Mouse (Mus musculus) cerebellum, postnatal 25 days (tissue): ENCODE measurements around the gene Scn1b.

Experiments used
- DNase-seq, 2 experiments: peaks; one replicate each; pipeline ENCODE4 v3.0.0; 2021; ENCODE audit warnings: mixed read lengths in 2 of 2

The Scn1b gene

DNA sequence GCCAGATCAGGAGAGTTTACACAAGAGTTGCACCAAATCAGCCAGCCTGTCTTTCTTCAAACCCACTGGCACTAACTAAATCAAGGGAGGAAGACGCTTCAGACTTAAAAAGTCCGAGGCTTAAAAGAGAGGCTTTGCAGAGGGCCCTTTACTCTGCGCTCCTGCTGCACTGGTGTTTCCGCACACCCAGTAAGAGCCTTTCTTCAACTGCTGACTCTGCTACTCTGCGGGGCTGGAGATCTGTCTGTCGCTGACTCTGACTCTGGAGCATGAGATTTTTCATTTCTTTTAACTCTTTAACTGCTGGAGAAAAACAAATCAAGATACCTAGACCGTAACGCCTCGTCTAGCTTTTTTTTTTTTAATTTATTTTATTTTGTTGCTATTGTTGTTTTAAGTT lies 42.7 kb downstream of the Scn1b start:
- no peak for DNase-seq

DNA sequence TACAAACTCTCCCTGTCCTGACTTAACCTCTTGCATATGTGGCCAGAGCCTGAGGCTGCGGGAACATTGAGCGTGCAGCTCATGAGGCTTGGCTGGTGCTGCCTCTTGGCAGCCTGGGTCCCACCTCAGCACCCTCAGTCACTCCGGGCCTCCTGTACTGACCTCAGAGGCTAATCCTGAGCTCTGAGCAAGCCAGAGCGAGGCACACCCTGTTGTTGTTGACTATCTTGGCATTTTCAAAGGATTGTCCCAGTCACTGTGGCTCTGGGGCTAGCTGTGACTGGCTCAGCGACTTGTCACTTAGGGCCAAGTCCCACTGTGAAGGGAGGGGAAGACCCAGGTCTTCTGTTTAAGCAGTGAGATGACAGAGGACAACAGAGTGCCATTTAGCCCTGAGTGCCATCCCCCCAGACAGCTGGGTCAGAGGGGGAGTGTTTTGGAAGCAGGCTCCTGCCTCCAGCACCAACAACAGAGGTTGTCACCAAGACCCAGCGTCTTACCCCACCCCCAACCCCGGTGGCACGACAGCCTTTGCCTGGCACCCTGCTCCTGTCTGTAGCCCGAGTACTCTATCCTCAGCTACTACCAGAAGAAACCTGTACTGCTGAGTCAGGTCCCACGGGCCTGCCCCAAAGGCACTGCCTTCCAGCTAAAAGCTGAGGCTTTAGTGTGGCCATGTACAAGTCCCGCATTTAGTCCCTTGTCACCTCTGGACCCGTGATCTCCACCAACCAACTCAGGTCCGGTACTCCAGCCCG lies 43.8 kb downstream of the Scn1b start:
- peak; percentile 73 to 75 for DNase-seq

DNA sequence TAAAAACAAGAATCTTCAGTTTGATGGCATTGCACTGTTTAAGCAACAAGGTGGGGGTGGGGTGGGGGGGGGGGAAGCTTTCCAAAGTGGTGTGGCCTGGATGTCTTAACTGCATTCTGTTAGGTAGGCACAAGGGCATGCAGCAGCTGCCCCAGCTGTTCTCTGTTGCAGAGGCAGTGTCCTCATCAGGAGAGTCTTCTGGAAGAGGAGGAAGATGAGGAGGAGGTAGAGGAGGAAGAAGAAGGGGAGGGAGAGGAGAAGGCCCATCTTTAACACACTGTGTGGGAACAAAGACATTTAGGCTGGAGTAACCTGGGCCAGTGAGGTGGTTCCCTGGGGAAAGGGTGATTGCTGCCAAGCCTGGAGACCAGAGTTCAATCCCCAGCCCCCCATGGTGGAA lies 44.7 kb downstream of the Scn1b start:
- DNase-seq = no peak

DNA sequence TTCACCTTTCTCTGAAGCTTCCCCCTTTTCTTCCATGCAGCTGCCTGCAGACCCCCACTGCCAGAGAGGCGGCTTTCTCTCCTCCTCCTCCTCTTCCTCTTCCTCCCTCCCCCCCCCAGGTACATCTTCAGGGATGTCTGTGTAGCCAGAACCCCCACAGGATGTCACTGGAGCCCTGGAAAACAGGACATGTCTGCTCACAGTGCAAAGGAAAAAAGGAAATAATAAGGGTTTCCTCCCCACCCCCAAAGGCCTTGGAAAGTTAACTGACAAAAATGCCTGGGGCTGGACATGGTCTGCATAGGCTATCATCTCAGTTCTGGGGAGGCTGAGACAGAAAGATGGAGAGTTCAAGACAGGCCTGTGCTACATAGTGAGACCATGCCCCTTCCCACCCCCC lies 45.7 kb downstream of the Scn1b start:
- DNase-seq = peak; percentile 52 to 53

DNA sequence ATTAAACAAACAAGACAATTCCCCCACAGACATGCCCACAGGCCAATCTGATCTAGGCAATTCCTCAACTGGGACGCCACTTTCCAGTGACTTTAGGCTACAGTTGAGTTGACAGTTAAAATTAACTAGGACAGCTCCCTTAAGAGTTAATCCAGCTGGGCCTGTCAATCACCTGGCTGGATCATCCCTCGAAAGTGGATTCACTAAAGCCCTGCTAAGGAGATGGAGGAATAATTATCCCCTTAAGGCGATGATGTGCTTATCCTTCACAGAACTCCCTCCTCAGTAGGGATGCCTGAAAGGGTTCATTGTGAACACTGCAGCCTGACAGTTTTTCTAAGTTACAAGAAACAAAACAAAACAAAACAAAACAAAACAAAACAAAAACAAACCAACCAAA lies 46.2 kb downstream of the Scn1b start:
- DNase-seq = no peak

DNA sequence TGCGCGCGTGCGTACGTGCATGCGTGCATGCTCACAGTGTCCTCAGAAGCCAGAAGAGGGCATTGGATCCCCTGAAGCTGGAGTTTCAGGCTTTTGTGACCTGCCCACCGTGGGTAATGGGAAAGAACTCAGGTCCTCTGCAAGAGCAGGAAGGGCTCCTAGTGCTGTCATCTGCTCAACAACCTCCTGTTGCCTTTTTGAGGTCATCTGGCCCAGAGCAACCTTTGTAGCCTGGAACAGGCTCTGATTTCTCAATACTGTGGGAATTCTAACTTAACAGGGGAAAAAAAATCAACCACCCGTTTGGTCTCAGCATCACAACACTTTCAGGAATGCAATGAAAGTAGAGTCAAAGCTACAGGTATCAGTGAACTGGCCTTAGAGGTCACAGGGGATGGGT lies 47.1 kb downstream of the Scn1b start:
- no peak for DNase-seq

DNA sequence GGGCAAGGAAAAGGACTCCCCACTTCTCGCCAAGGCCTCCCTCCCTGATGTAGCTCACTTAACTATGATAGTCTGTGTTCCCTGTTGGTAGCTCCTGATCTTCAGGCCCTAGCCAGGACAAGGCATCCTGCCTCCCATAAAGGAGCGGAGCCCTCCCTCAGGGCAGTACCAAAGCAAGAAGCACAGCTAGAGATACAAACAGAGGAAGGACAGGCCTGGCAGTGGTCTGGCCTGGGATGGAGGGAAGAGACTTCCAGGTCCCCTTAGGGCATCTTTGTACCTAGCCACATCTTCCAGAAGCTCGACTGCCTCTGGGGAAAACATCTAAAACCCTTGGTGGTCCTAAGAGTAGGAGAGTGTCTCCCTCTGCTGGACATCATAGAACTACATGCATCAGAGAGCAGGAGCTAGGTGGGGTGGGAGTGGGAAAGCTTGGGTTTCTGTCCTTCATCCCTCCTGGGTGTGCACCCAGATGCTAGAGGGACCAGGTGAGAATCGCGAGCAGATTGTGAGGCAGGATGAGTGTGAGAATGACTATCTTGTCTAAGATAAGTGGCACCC lies 48.8 kb downstream of the Scn1b start:
- DNase-seq = peak; percentile 57 to 59

DNA sequence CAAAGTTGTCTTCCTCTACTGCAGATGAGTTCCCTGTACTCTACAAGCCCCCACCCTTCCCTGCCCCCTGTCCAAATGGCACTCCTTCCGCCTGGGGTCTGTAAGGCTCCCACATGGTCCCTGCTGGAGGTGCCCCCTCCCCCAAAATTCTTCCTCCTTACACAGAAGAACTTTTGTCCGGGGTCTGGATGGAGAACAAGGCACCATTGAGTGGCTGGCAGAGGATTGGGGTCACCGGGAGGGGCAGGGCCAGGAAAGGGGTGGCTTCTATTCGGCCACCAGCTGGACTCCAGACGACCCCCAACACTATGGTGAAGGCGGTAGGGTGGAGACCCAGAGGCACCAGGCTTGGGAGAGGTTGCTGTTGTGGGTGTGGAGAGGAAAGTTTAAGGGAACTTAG lies 49.3 kb downstream of the Scn1b start:
- DNase-seq = no peak

DNA sequence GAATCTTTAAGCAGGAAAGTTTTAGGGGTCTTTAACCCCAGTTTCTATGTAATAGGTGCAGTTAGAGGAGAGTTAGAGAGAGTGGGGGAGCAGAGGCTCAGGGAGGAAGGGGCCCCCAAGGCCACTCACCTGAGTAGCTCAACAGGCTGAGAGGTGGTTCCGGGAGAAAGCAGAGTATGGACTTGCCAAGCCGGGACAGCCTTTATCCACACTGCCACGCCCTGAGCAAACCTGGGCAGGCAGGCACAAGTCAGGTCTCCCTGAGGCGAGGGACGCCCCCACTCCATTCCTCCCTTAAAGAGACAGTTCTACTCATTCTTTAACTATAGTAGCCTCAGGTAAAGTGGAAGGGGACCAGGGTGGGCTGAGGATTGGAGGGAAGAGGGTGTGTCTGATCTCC lies 50.3 kb downstream of the Scn1b start, which contains the start of gene Fxyd3:
TSS of gene Fxyd3 (minus strand) at position 213 of the 400 bp plus-strand sequence.
- no peak for DNase-seq

DNA sequence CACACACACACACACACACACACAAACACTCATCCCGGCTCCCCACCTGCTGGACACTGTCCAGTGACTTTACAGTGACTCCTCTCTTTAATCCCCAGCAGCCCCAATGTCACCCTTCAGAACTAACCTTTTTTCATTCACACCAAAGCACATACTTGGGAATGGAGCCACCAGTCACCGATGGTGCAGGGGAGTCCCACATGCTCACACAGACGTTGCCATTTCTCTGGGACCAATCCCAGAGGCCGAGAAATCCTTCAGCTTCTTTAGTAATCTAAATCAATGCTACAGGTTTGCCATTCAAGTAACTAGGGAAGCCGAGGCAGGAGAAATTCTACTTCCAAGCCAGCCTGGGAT lies 52.1 kb downstream of the Scn1b start:
- peak in 1 of 2 experiments; percentile 52 for DNase-seq

DNA sequence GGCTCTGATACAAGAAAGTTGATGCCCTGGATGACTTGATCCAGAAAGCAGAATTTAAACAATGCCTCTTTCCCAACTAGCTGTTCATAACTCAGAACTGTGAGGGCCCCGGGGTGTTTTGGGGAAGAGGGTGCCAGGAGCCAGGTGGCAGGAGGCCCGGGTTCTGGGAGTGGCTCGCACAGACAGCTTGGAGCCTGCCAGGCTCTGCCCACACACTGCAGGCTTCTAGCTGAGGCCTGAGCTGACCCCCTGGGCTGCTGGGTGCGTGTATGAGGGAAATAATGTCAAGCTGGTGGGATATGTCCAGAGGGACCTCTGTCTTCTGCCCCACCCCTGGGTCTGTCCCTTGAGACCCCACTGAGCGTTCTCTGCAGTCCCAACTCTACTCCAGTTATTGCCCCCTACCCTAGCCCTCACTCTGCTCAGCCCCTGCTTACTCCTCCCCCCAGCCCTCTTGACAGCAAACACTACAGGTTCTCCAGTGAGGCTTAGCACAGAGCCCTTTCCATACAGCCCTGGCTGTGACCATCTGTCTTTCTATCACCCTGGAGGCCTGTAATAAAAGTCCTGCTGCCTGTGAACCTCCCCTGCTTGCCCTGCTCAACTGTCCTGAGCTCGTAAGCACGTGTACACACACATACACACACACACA lies 52.6 kb downstream of the Scn1b start:
- DNase-seq = peak; percentile 52 to 53

DNA sequence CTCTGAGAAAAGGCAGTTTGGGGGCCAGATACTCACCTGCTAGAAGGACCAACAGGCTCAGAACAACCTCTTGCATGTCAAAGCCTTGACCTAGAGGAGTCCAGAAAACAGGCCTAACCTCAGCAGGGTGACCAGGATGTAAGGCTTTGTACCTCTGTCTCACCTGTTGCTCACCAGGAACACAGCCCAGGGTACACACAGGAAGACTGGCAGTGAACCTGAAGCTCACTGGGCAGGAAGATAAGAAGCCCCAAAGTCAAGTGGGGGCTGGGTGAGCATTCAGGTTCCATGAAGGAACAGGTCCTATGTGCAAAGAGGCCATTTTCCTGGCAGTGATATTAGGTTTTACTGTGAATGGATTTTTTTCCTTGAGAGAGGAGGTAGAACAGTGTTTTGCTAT lies 53.3 kb downstream of the Scn1b start:
- DNase-seq = no peak

DNA sequence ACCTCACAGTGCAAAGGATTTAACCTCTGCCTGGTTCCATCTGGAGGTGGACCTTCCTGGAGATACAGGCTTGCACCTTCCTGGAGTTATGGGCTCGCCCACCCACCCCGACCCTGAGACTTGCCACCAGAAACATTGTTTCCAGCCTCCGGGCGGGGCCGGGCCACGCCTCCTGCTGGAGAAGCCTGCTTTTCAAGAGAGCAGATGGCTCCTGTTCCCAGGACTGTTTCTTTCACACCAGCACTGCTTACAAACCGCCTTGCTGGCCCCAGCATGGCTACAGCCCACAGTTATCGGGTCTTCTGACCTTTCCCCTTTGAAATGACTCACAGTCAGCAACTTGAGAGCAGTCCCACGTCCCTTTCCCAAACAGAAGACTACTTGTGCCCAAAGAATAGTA lies 54.5 kb downstream of the Scn1b start:
- peak; percentile 54 to 73 for DNase-seq

DNA sequence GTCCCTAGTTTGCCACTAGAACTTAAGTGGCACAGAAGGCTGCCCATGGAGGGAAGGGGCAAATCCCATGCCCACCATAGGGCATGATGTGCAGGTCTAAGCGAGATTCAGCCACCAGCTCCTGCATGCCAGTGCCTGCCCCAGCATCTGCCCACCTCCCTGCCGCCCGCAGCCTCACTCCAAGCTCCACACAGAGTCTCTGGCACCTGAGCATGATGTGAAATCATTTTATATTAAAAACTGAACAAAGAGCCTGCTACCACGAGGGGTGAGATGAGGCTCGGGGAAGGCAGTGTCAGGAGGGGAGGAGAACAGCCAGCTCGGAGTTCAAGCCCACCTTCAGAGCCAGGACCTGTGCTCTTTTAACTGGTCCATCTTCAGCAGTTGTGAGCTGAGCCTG lies 56.5 kb downstream of the Scn1b start:
- DNase-seq = peak; percentile 56 to 64

DNA sequence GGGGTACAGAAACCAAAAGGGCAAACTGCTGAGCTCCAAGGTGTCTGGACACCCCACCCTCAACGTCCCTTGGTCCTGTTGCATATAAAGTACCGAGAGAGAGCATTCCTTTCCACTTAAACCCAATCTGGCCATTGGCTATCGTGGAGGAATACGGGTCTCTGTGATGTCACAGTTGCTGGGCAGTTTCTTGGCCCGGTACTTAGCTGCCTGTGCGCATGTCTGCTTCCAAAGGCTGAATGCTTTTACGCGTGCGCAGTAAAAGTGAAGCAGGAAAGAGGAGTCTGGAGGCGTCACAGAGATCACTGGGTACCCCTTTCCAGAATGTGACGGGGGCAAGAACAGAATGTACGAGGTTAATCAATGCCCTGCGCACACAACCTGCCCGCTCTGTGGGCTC lies 57.3 kb downstream of the Scn1b start:
- peak; percentile 55 to 72 for DNase-seq

DNA sequence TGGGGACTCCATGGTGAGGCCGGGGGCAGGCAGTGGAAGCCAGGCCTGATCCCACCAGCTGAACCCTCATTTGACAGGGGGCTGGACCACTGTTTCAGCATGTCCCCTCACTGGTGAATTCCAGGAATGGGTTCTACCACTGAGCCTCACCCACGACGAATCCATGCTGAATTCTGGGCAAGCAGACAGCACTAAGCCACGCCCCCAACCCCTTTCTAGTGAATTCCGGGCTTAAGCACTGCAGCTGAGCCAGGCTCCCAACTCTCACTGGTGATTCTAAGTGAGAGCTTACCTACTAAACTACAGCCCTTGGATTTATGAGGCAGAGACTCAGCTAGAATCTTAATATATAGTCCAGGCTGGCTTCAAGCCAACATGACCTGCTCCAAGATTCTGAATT lies 59.0 kb downstream of the Scn1b start:
- peak in 1 of 2 experiments; percentile 57 for DNase-seq
